Mouse (Mus musculus) megakaryocyte-erythroid progenitor cell, adult 5 weeks (primary cell): ENCODE data around the gene Gdi2. TPM values are rescaled to one million over a fixed set of nuclear protein-coding genes. Genes with fewer than 3 reads are reported as not detected.

Experiments used
- polyA plus RNA-seq: library from polyadenylated mRNA; stranded (reverse); fragments of >175 nt; gene quantifications from 2 replicates; pipeline ENCODE4 v1.2.3, GENCODE M21; 2012

Gdi2 gene
- 264 and 319 TPM in 2 replicates for polyA plus RNA-seq

DNA sequence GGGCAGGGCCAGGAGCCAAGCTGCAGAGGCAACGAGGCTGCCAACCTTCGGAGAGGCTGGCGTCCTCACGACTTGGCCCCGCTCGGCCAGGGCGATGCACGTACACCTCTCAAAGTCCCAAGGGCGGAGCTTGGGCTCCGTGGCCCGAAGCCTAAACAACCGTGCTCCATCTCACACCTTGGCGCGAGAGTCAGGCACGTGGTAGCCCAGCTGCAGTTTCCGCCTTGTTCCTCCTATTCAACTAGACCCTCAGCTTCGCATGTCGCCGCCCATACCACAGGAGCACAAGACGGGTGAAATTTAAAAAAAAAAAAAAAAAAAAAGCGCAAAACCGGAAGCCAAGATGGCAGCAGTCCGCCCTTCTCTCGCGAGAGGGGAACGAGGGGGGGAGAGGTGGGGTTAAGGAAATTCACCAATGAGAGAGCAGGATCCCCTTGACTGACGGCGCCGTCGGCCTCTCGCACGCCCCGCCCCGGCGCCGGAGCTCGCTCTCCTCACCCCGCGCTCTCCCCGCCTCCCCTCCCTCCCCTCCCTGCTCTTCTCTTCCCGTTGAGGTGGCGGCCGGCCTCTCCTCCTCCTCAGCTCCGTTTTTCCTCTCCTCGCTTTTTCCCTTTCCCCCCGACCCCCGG, at the start of gene Gdi2:
TSS of gene Gdi2 (plus strand) at position 470 of the 629 bp plus-strand sequence.

DNA sequence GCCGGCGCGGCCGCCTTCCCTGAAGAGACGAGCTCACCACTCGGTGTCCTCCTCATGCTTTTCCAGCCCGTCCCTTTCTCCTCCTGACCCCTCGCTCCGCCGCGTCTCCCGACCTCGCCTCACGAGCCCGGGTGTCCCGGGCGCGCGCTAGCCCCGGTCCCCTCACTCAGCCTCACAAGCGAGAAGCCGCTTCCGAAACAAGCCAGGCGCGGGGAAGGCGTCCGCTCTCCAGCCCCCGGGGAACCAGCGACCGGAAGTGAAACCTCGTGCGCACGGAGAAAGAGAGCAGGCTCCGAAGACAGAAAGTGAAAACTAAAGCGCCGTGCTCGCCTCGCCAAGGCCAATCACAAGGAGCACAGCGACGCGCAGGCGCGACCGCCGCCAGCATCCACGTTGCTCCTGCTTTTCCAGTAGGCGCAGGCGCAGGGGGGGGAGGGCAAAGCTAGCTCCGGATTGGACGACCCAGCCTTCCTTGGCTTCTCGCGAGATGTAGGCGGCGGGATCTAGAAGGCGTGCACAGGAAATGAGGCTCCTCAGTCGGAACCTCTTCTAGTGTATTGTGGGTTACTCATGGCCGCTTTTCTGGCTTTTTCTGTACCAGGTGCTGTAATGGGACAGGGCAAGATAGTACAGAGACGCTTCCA, 73.1 kb downstream of the Gdi2 start, which contains the start of gene Fam208b:
TSS of gene Fam208b (minus strand) at position 314 of the 644 bp plus-strand sequence.

Other genes starting within 250 kb of the Gdi2 start
- gene Fam208b, start 73.0 kb downstream of the Gdi2 start, polyA plus RNA-seq: 1.8 and 3.2 TPM in 2 replicates
- gene Asb13, start 96.0 kb downstream of the Gdi2 start, polyA plus RNA-seq: 2.0 and 2.1 TPM in 2 replicates